21 mouse cellular contexts compared by ENCODE assay signal in the genomic region with DNA sequence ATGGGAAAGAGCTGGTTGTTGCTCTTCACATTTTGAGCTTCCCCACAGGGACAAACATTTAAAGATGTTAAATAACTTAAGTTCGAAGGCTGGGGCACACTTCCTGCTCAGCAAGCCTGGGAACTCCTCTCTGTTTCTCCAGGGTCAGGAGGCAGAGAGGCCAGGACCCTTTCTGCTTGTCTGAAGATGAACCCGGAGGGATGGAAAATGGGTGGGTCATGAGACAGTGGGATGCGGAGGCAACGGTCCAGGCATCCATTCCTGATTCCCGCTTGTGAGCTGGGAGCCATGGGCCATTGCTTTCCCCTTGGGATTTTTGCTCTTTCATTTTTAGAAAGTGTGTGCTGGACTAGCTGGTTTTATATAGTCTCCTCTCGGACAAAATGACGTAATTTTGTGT. TPM values are rescaled to one million over a fixed set of nuclear protein-coding genes. Genes with fewer than 3 reads are reported as not detected.
DNase-seq lines count a peak whose midpoint lies in the region; TF ChIP-seq lines count a peak whose summit lies in the region.
"Had no signal": no experiment of that assay in that cellular context is flagged by ENCODE, and none has a peak within 500 bp of the region (broad histone marks: within the 10 kb centered on the region; RNA-seq: fewer than 3 reads in every experiment).

No protein-coding gene starts in this region.

- H3K4me3 ChIP-seq in left cerebral cortex, adult 2 months: no peak overlapping the region
- H3K4me3 ChIP-seq: embryonic facial prominence, embryonic 15.5 days; forebrain, embryonic 15.5 days; heart, embryonic 15.5 days; layer of hippocampus, adult 2 months; limb, embryonic 13.5 days; liver, embryonic 12.5 days; lung, embryonic 15.5 days; midbrain, embryonic 13.5 days had no signal

- intact Hi-C loops in left cerebral cortex, adult 2 months (cut with DNase I): loop anchor here (5.0 kb wide), 1 partner anchor 112 kb away; no protein-coding TSS in a partner anchor
- intact Hi-C loops in left cerebral cortex, postnatal 25 days (cut with DNase I): no loop called here

- 0 out of 2 replicates have a peak overlapping the region, but pooled peaks have one; percentile 11 for H3K27ac ChIP-seq in left cerebral cortex, adult 2 months
- H3K27ac ChIP-seq: embryonic facial prominence, embryonic 15.5 days; forebrain, embryonic 15.5 days; heart, embryonic 15.5 days; layer of hippocampus, adult 2 months; limb, embryonic 13.5 days; liver, embryonic 12.5 days; lung, embryonic 15.5 days; midbrain, embryonic 13.5 days; stomach, postnatal 0 days had no signal

- no peak for TF ChIP-seq CTCF in left cerebral cortex, adult 2 months (IDR thresholded peaks at IDR 0.05)
- TF ChIP-seq CTCF in brain, embryonic 14.5 days (IDR thresholded peaks at IDR 0.05; ENCODE audit: borderline replicate concordance, extremely low read depth, insufficient read depth, insufficient read length): no peak

- peak; percentile 39 for DNase-seq in gastrocnemius, postnatal 25 days
- DNase-seq in gastrocnemius, adult 8-10 months (ENCODE audit: low spot score in 2 of 2): no peak
- DNase-seq in kidney, adult 18-20 months: peak; percentile 7
- DNase-seq in kidney, postnatal 4 days: no peak
- DNase-seq in left cerebral cortex, adult 2 months (ENCODE audit: extremely low spot score in 1 of 2, low spot score in 2 of 2): no peak
- DNase-seq in left cerebral cortex, postnatal 25 days (ENCODE audit: low spot score in 2 of 2): no peak
- DNase-seq in brain, embryonic 14.5 days (ENCODE audit: low read depth): peak; percentile 12
- no peak for DNase-seq in adrenal gland, adult 8-10 months
- DNase-seq: adrenal gland, postnatal 36 days; cerebellum, adult 11 months; cerebellum, adult 9-11 months; thymus, adult 2 months had no signal

- TF ChIP-seq POLR2A in brain, embryonic 14.5 days (IDR thresholded peaks at IDR 0.05; ENCODE audit: borderline replicate concordance, extremely low read depth, insufficient read depth, insufficient read length, poor library complexity, severe bottlenecking): no peak

RNA-seq across cellular contexts. Expression of gene Mef2a, which starts 17.4 kb away (rescaled TPM):
- 10 to 100 TPM; 60.9 to 69.3 TPM for total RNA-seq in gastrocnemius, postnatal 25 days (2021)
- 100 to 1,000 TPM in 3 of 4 experiments, 10 to 100 TPM in 1; 91.0 to 102 (median 101) TPM for total RNA-seq in gastrocnemius, adult 8-10 months (2022)
- total RNA-seq in left cerebral cortex, adult 2 months (2021): 100 to 1,000 TPM; 107 to 109 TPM
- 100 to 1,000 TPM; 110 to 112 TPM for total RNA-seq in left cerebral cortex, postnatal 25 days (2021)
- polyA plus RNA-seq in brain, embryonic 14.5 days (2012; rRNA removed): 34.7 and 41.6 TPM in 2 replicates
- 10 to 100 TPM; 47.9 to 76.3 (median 63.2) TPM for total RNA-seq in adrenal gland, adult 8-10 months (2022)

Comparison
In these comparisons a context has a peak if more than half of its experiments do, and no peak if none do; other contexts are left out.
1. DNase-seq: peak in gastrocnemius, postnatal 25 days (single experiment), kidney, adult 18-20 months (single experiment) and brain, embryonic 14.5 days (single experiment); none in gastrocnemius, adult 8-10 months (0 of 2), kidney, postnatal 4 days (0 of 2), left cerebral cortex, adult 2 months (0 of 2), left cerebral cortex, postnatal 25 days (0 of 2) and adrenal gland, adult 8-10 months (single experiment).